Mouse (Mus musculus) frontal cortex, postnatal 36 days (tissue): ENCODE measurements at regions not wholly inside any gene's neighbourhood (a gene's known extent, or its start where the extent isn't known, plus 50 kb on each side); places are given as distances from the start of the nearest gene placed in this dataset.

Experiments
- DNase-seq, 2 experiments: peaks; one replicate each; pipeline ENCODE4 v3.0.0; 2022; ENCODE audit warnings: low spot score in 2 of 2

- no peak for DNase-seq
Measured at GRCm38 (mm10) chr13:30085446-30085845, 50.8 kb upstream of the Mboat1 start.

GRCm38 (mm10) chr13:30085005-30085404 lies 51.3 kb upstream of the Mboat1 start:
- DNase-seq: peak; percentile 74 to 84

GRCm38 (mm10) chr13:30084386-30084785 lies 51.9 kb upstream of the Mboat1 start:
- no peak for DNase-seq

GRCm38 (mm10) chr13:30083949-30084348 lies 52.3 kb upstream of the Mboat1 start:
- DNase-seq: no peak

GRCm38 (mm10) chr13:30082761-30083160 lies 53.5 kb upstream of the Mboat1 start:
- no peak for DNase-seq

GRCm38 (mm10) chr13:30080705-30081474 lies 55.4 kb upstream of the Mboat1 start:
- DNase-seq: no peak

GRCm38 (mm10) chr13:30074517-30075064 lies 61.7 kb upstream of the Mboat1 start:
- DNase-seq: no peak

- no peak for DNase-seq
Measured at GRCm38 (mm10) chr13:30074069-30074468, 62.2 kb upstream of the Mboat1 start.

- DNase-seq: no peak
Measured at GRCm38 (mm10) chr13:30069397-30069796, 66.9 kb upstream of the Mboat1 start.

- DNase-seq: no peak
Measured at GRCm38 (mm10) chr13:30067581-30068375, 68.5 kb upstream of the Mboat1 start.

- DNase-seq: no peak
Measured at GRCm38 (mm10) chr13:30065520-30065919, 70.8 kb upstream of the Mboat1 start.

- no peak for DNase-seq
Measured at GRCm38 (mm10) chr13:30063741-30064140, 72.5 kb upstream of the Mboat1 start.

GRCm38 (mm10) chr13:30062285-30062684 lies 74.0 kb upstream of the Mboat1 start:
- DNase-seq: no peak

- no peak for DNase-seq
Measured at GRCm38 (mm10) chr13:30055141-30055645, 69.3 kb upstream of the E2f3 start.

GRCm38 (mm10) chr13:30051891-30052550 lies 66.2 kb upstream of the E2f3 start:
- no peak for DNase-seq

GRCm38 (mm10) chr13:30050745-30051508 lies 65.1 kb upstream of the E2f3 start:
- DNase-seq: no peak

- no peak for DNase-seq
Measured at GRCm38 (mm10) chr13:30048260-30048859, 62.5 kb upstream of the E2f3 start.

GRCm38 (mm10) chr13:30046504-30047169 lies 60.8 kb upstream of the E2f3 start:
- DNase-seq: no peak

- DNase-seq: no peak
Measured at GRCm38 (mm10) chr13:30046061-30046460, 60.2 kb upstream of the E2f3 start.

GRCm38 (mm10) chr13:30045225-30045624 lies 59.4 kb upstream of the E2f3 start:
- DNase-seq: no peak
